In the genomic region with DNA sequence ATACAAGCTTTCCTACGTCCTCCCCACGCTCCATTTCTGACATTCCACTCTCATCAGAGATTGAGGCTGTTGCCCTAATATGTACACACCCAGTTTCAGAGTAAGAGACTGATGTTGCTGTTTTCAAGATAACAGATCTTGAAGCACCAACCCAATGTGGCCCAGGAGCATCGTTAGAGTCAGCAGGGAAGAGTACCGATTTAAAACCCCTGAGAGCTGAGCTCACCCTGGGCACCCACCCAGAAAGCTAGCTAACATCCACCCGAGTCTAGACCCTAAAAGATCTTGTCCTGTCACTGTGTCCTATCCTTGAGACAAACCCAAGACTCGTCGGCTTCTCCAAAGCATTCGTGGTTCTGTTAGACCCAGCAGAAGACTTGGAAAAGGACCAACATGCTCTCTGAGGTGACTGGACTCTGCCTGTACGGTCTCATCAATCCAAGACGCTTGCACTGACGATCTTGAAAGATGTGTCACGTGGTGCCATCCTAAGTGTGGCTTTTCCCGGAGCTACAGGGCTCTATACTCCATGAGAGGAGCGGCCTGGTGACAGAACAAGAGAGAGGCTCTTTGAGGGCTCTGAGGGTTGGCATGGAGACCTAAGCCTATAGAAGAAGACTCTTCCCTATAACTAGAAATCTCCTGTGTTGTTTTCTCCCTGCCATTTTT, we compare ENCODE assay signal across 16 mouse cellular contexts.
A peak's percentile ranks its signal among the peaks of the same experiment; 100 is the strongest.
DNase-seq lines count a peak whose midpoint lies in the region; ATAC-seq and TF ChIP-seq lines count a peak whose summit lies in the region.
"Had no signal": no experiment of that assay in that cellular context is flagged by ENCODE, and none has a peak within 500 bp of the region (broad histone marks: within the 10 kb centered on the region; RNA-seq: fewer than 3 reads in every experiment).

No protein-coding gene starts in this region.

- H3K9ac ChIP-seq in hindbrain, embryonic 12.5 days = no peak overlapping the region
- H3K9ac ChIP-seq in embryonic facial prominence, embryonic 15.5 days = no peak overlapping the region
- no peak overlapping the region for H3K9ac ChIP-seq in intestine, postnatal 0 days (ENCODE audit: low read depth, low read length)
- H3K9ac ChIP-seq: limb, embryonic 15.5 days; liver, postnatal 0 days; midbrain, embryonic 15.5 days; neural tube, embryonic 12.5 days had no signal

- no peaks in the 10 kb centered on the region for H3K79me2 ChIP-seq in myocyte (ENCODE audit: control insufficient read depth, insufficient read depth)

- no peak overlapping the region for H3ac ChIP-seq in myocyte (ENCODE audit: control insufficient read depth, insufficient read length)

- H3K27ac ChIP-seq in hindbrain, embryonic 12.5 days = peak overlapping the region; percentile 46; the same call in 1 of the 2 replicates
- no peak overlapping the region for H3K27ac ChIP-seq in hindbrain, embryonic 10.5 days
- peak overlapping the region; percentile 52 for H3K27ac ChIP-seq in brown adipose tissue, adult 24 weeks (replicated peaks; ENCODE audit: low read depth, low read length)
- H3K27ac ChIP-seq in embryonic facial prominence, embryonic 15.5 days (replicated peaks) = 0 out of 2 replicates have a peak overlapping the region, but pooled peaks have one; percentile 29
- no peak overlapping the region for H3K27ac ChIP-seq in intestine, postnatal 0 days (ENCODE audit: low read depth, low read length)
- H3K27ac ChIP-seq: midbrain, embryonic 15.5 days; neural tube, embryonic 12.5 days had no signal

- no peak overlapping the region for H3K4me3 ChIP-seq in hindbrain, embryonic 12.5 days
- H3K4me3 ChIP-seq in hindbrain, embryonic 10.5 days = no peak overlapping the region
- H3K4me3 ChIP-seq in brown adipose tissue, adult 24 weeks (ENCODE audit: insufficient read depth, low read depth, low read length) = no peak overlapping the region
- H3K4me3 ChIP-seq in embryonic facial prominence, embryonic 15.5 days (replicated peaks) = no peak overlapping the region
- H3K4me3 ChIP-seq in myocyte = no peak overlapping the region
- no peak overlapping the region for H3K4me3 ChIP-seq in intestine, postnatal 0 days (ENCODE audit: low read depth, low read length)
- H3K4me3 ChIP-seq: limb, embryonic 15.5 days; midbrain, embryonic 15.5 days; neural tube, embryonic 12.5 days had no signal

- WGBS in hindbrain, embryonic 12.5 days = 84% methylated on average over 14 of the region's 14 CpGs
- 91% methylated on average over 14 of the region's 14 CpGs for WGBS in hindbrain, embryonic 10.5 days
- 77% methylated on average over 14 of the region's 14 CpGs for WGBS in embryonic facial prominence, embryonic 15.5 days
- WGBS in intestine, postnatal 0 days = 85% methylated on average over 14 of the region's 14 CpGs

- H3K27me3 ChIP-seq in hindbrain, embryonic 12.5 days = no peaks in the 10 kb centered on the region
- H3K27me3 ChIP-seq in hindbrain, embryonic 10.5 days (ENCODE audit: insufficient read depth, poor library complexity, severe bottlenecking) = no peaks in the 10 kb centered on the region
- no peaks in the 10 kb centered on the region for H3K27me3 ChIP-seq in embryonic facial prominence, embryonic 15.5 days
- no peaks in the 10 kb centered on the region for H3K27me3 ChIP-seq in myocyte (ENCODE audit: control insufficient read depth, insufficient read depth, insufficient read length)
- H3K27me3 ChIP-seq in intestine, postnatal 0 days (replicated peaks; ENCODE audit: control insufficient read depth, insufficient read depth, low read length) = no peaks in the 10 kb centered on the region
- H3K27me3 ChIP-seq: CH12.LX; limb, embryonic 15.5 days; midbrain, embryonic 15.5 days; neural tube, embryonic 12.5 days had no signal

- no peak for DNase-seq in hindbrain, embryonic 10.5 days (ENCODE audit: low spot score)
- no peak for DNase-seq in cerebellum, postnatal 14 days
- DNase-seq: adrenal gland, postnatal 25 days; kidney, postnatal 10 days; liver, postnatal 0 days; retina, postnatal 1 day; thymus, adult 18-20 months had no signal

- H3K9me3 ChIP-seq in hindbrain, embryonic 12.5 days (replicated peaks) = no peaks in the 10 kb centered on the region
- no peaks in the 10 kb centered on the region for H3K9me3 ChIP-seq in hindbrain, embryonic 10.5 days
- no peaks in the 10 kb centered on the region for H3K9me3 ChIP-seq in embryonic facial prominence, embryonic 15.5 days (replicated peaks)
- H3K9me3 ChIP-seq in intestine, postnatal 0 days (ENCODE audit: control insufficient read depth) = no peaks in the 10 kb centered on the region
- H3K9me3 ChIP-seq: limb, embryonic 15.5 days; midbrain, embryonic 15.5 days; neural tube, embryonic 12.5 days had no signal

- no peak for ATAC-seq in hindbrain, embryonic 12.5 days (ENCODE audit: low FRiP score)
- ATAC-seq in embryonic facial prominence, embryonic 15.5 days (ENCODE audit: insufficient number of reproducible peaks, low FRiP score, low TSS enrichment, low read depth) = no peak
- ATAC-seq in intestine, postnatal 0 days = no peak
- ATAC-seq: liver, postnatal 0 days; midbrain, embryonic 15.5 days had no signal

- no peak for TF ChIP-seq POLR2A in myocyte (IDR thresholded peaks at IDR 0.05; ENCODE audit: insufficient read length, low read depth)

- no peaks in the 10 kb centered on the region for H3K36me3 ChIP-seq in hindbrain, embryonic 12.5 days
- no peaks in the 10 kb centered on the region for H3K36me3 ChIP-seq in hindbrain, embryonic 10.5 days
- no peaks in the 10 kb centered on the region for H3K36me3 ChIP-seq in embryonic facial prominence, embryonic 15.5 days
- H3K36me3 ChIP-seq in myocyte (ENCODE audit: control insufficient read depth, insufficient read depth) = no peaks in the 10 kb centered on the region
- no peaks in the 10 kb centered on the region for H3K36me3 ChIP-seq in intestine, postnatal 0 days (ENCODE audit: control insufficient read depth, insufficient read depth)
- H3K36me3 ChIP-seq: limb, embryonic 15.5 days; midbrain, embryonic 15.5 days; neural tube, embryonic 12.5 days had no signal

- H3K4me1 ChIP-seq in hindbrain, embryonic 12.5 days = peaks cover 33% of the 10 kb centered on the region
- H3K4me1 ChIP-seq in hindbrain, embryonic 10.5 days (replicated peaks) = peaks cover 45% of the 10 kb centered on the region
- H3K4me1 ChIP-seq in brown adipose tissue, adult 24 weeks (ENCODE audit: control insufficient read depth, insufficient read depth, insufficient read length, low read length) = peaks cover 22% of the 10 kb centered on the region
- H3K4me1 ChIP-seq in embryonic facial prominence, embryonic 15.5 days = peaks cover 72% of the 10 kb centered on the region
- H3K4me1 ChIP-seq in intestine, postnatal 0 days (replicated peaks; ENCODE audit: control insufficient read depth, insufficient read depth, low read length) = no peaks in the 10 kb centered on the region

- no peak overlapping the region for H3K4me2 ChIP-seq in hindbrain, embryonic 12.5 days (replicated peaks)
- no peak overlapping the region for H3K4me2 ChIP-seq in embryonic facial prominence, embryonic 15.5 days (replicated peaks)
- H3K4me2 ChIP-seq in myocyte (ENCODE audit: low read depth) = no peak overlapping the region
- H3K4me2 ChIP-seq in intestine, postnatal 0 days (replicated peaks; ENCODE audit: low read depth) = no peak overlapping the region
- H3K4me2 ChIP-seq: limb, embryonic 15.5 days; midbrain, embryonic 15.5 days; neural tube, embryonic 12.5 days had no signal

- TF ChIP-seq CTCF in intestine, postnatal 0 days (IDR thresholded peaks at IDR 0.05; ENCODE audit: low read depth) = no peak

TF ChIP-seq in myocyte, 11 proteins besides CTCF, POLR2A, EP300 and RAD21:
- TF ChIP-seq TCF12 (IDR thresholded peaks at IDR 0.05; ENCODE audit: insufficient read depth, poor library complexity, severe bottlenecking) (no peak), USF1 (IDR thresholded peaks at IDR 0.05; ENCODE audit: low read depth) (peak; percentile 60)

Comparison
In these comparisons a context has a peak if more than half of its experiments do, and no peak if none do; other contexts are left out.
1. H3K27ac ChIP-seq: peak in hindbrain, embryonic 12.5 days (single experiment), brown adipose tissue, adult 24 weeks (single experiment) and embryonic facial prominence, embryonic 15.5 days (single experiment); none in hindbrain, embryonic 10.5 days (single experiment) and intestine, postnatal 0 days (single experiment).